Mouse (Mus musculus) neural tube, embryonic 11.5 days (tissue): ENCODE results near the gene Spaca7. TPM values are rescaled to one million over a fixed set of nuclear protein-coding genes. Genes with fewer than 3 reads are reported as not detected.
A peak's percentile ranks its signal among the peaks of the same experiment; 100 is the strongest.
"Not testable (repeated sequence)": the region's sequence is repeated elsewhere in the genome, so short reads cannot be mapped to it uniquely, and the experiment has no call there.

ENCODE experiments used
- ATAC-seq: fragments of 200-750 bp; cut with Nextera tagmentation; 2 replicates; pipeline ENCODE4 v1.8.0; 2017; ENCODE audit warnings: moderate number of reproducible peaks, mild to moderate bottlenecking, moderate TSS enrichment, moderate library complexity; ENCODE audit not compliant: insufficient read depth, low FRiP score, low TSS enrichment
- DNase-seq: peaks from one replicate; pipeline ENCODE4 v3.0.0-alpha.2; 2015; ENCODE audit warnings: low spot score
- H3K27ac ChIP-seq: fragments of 300-500 bp; sonication (generic); 2 replicates; pipeline ENCODE4 v1.5.1; 2014; ENCODE audit warnings: low read depth, mild to moderate bottlenecking, low read length
- H3K27me3 ChIP-seq: fragments of 300-500 bp; sonication (generic); 2 replicates; pipeline ENCODE4 v1.6.1; 2014; ENCODE audit warnings: mild to moderate bottlenecking, low read length, mixed read lengths; ENCODE audit not compliant: control insufficient read depth, insufficient read depth
- H3K36me3 ChIP-seq: fragments of 300-500 bp; sonication (generic); 2 replicates; pipeline ENCODE4 v1.6.1; 2014; ENCODE audit warnings: mild to moderate bottlenecking, low read length, moderate library complexity, mixed read lengths; ENCODE audit not compliant: control insufficient read depth, insufficient read depth
- H3K4me1 ChIP-seq: fragments of 300-500 bp; sonication (generic); 2 replicates; pipeline ENCODE4 v1.6.1; 2014; ENCODE audit warnings: low read length, mixed read lengths; ENCODE audit not compliant: control insufficient read depth, insufficient read depth
- H3K4me2 ChIP-seq: fragments of 300-500 bp; sonication (generic); 2 replicates; pipeline ENCODE4 v1.6.1; 2014; ENCODE audit warnings: low read depth, mild to moderate bottlenecking, moderate library complexity
- H3K4me3 ChIP-seq: fragments of 300-500 bp; sonication (generic); 2 replicates; pipeline ENCODE4 v1.5.1; 2014; ENCODE audit warnings: low read depth, low read length
- H3K9ac ChIP-seq: fragments of 300-500 bp; sonication (generic); 2 replicates; pipeline ENCODE4 v1.6.1; 2014; ENCODE audit warnings: mild to moderate bottlenecking, low read length
- H3K9me3 ChIP-seq: fragments of 300-500 bp; sonication (generic); 2 replicates; pipeline ENCODE4 v1.6.1; 2016; ENCODE audit warnings: low read length; ENCODE audit not compliant: control insufficient read depth
- WGBS: fragments of 180-500 bp; shearing (Covaris S2); extraction: QIAGEN DNeasy Blood & Tissue Kit; methylation state at CpG from one replicate; pipeline ENCODE4 v1.1.7; 2014; 5-methylcytosine and 5-hydroxymethylcytosine counted together
- polyA plus RNA-seq: library from polyadenylated mRNA; unstranded; fragments of >200 nt; fragmentation: Nextera tagmentation; extraction: Ambion mirVana; gene quantifications from 2 replicates; pipeline ENCODE4 v1.2.1, GENCODE M21; 2014

Gene Spaca7
- polyA plus RNA-seq, 1 experiment from 2014 or later: not detected

DNA sequence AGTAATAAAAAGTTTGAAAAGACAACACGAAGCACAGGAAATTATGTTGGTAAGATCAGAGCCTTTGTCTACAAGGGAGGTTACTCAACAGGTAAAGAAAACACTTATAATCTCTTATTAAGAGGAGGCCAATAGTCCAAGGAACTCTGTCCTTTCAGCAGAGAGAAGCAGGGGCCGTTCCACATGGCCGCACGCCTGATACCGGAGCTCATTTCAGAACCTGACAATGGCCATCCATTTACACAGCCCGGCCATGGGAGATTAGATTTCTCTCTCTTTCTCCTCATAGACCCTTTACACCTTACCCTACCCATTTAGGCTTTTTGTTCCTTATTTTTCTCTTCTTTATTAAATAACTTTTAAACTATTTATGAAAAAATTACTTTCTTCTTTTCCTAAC is 3.9 kb downstream of the Spaca7 start:
- no peaks in the 10 kb centered on the region for H3K4me1 ChIP-seq
- no peak for DNase-seq

DNA sequence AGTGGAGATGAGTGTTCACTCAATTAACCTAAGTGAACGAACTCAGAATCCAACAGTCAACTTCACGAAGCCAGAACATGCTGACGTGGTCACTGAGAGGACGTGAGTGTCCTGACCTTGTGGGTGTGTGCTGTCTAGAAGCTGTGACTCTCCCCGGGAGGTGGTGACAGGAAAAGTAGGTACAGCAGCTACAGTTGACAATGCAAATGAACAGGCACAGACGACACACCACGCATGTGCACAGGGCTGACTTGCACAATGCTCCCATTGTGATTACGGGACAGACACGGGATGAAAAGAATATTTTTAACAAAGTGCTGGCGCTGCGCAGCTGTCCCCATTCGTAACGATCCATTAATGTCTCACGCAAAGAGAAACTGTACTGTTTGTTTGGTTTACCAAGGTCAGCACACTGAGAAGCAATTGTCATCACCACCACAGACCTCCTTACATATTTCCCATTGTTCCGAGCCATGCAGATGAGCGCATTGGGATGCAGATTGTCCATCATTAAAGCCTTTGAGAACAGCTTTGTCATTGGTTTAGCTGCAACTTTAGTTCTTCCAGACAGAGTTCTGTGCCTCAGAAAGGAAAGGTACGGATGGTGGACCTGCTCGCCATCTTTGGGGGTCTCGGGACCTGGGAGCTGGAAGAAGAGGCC is 6.6 kb downstream of the Spaca7 start:
- 74% methylated on average over 19 of the region's 19 CpGs for WGBS
- H3K27me3 ChIP-seq, H3K9ac ChIP-seq, H3K27ac ChIP-seq, H3K9me3 ChIP-seq, H3K4me2 ChIP-seq, H3K36me3 ChIP-seq, H3K4me1 ChIP-seq, ATAC-seq, H3K4me3 ChIP-seq: not testable (repeated sequence)
- peak; percentile 26 for DNase-seq

More for the DNA sequence above, 3.9 kb downstream of the Spaca7 start:
- no peaks in the 10 kb centered on the region for H3K27me3 ChIP-seq
- no peak for ATAC-seq
- H3K9me3 ChIP-seq: no peaks in the 10 kb centered on the region
- no peak overlapping the region for H3K9ac ChIP-seq
- 70% methylated on average over 6 of the region's 6 CpGs for WGBS
- no peak overlapping the region for H3K4me2 ChIP-seq
- H3K27ac ChIP-seq: no peak overlapping the region
- no peak overlapping the region for H3K4me3 ChIP-seq
- H3K36me3 ChIP-seq: no peaks in the 10 kb centered on the region

DNA sequence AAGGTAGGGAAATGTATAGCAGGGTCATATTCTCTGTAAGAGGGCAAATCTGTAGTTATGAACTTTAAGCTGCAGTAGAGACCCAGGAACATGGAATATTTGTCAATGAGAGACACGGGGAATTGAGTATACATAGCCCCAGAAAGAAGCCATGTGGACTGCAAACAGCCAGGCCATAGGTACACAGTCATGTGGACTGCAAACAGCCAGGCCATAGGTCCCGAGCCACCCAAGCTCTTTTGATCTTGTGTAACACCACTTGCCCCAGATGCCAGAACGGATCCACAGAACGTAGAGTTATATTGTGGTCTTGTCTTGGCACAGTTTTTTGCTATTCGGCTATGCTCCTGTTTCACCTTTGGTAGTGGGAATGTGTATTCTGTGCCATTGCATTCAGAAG is 11.0 kb downstream of the Spaca7 start:
- Histone ChIP-seq H3K27ac (no peak overlapping the region), H3K36me3 (no peaks in the 10 kb centered on the region), H3K4me1 (no peaks in the 10 kb centered on the region), H3K4me2 (no peak overlapping the region), H3K27me3 (no peaks in the 10 kb centered on the region), H3K4me3 (no peak overlapping the region), H3K9ac (no peak overlapping the region), H3K9me3 (no peaks in the 10 kb centered on the region)
- 87% methylated on average over 5 of the region's 5 CpGs for WGBS
- DNase-seq: no peak
- no peak for ATAC-seq

DNA sequence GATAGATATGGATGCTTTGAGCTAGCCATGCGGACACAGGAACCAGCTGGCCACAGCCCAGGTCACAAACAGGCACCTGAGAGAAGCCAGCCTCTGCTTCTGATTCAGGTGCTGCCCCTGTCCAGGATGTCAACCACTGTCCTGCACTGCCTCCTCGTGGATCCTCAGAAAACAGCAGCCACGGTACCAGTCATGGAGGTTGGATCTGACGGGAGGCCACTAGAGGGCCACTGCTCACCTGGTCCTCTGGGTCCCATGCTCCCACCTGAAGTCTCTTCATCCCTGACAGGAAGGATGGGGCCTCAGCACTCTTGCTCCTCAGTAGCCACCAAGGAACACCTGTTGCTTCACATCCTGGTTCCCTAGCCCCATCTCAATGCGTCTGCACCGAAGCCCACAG is 34.4 kb downstream of the Spaca7 start:
- no peak overlapping the region for H3K4me2 ChIP-seq
- WGBS: 23% methylated on average over 6 of the region's 6 CpGs
- H3K9me3 ChIP-seq: no peaks in the 10 kb centered on the region
- no peak overlapping the region for H3K4me3 ChIP-seq
- no peak; the same call in 1 of the 2 replicates for ATAC-seq
- H3K27me3 ChIP-seq: no peaks in the 10 kb centered on the region
- DNase-seq: peak; percentile 80
- no peak overlapping the region for H3K9ac ChIP-seq
- no peak overlapping the region for H3K27ac ChIP-seq
- H3K4me1 ChIP-seq: no peaks in the 10 kb centered on the region
- no peaks in the 10 kb centered on the region for H3K36me3 ChIP-seq

DNA sequence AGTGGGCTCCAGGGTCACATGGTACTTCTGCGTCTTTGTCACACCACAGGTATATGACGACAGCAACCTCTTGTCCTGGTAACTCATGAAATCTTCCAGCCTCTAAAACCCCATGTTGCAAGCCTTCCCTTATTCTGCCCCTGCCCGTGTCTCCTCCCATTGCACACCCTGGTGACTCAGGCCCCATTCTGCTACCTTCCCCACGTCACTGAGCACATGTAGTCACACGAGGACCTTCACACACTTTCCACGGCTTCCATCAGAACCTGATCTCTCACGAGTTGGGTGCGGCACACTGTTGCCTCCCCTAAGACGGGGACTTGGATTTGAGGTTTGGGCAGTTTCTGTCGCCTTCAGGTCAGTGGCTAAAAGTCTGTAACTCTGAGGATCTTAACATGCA is 36.0 kb downstream of the Spaca7 start:
- H3K4me2 ChIP-seq: no peak overlapping the region
- H3K4me1 ChIP-seq: no peaks in the 10 kb centered on the region
- no peak overlapping the region for H3K4me3 ChIP-seq
- H3K9me3 ChIP-seq: no peaks in the 10 kb centered on the region
- no peaks in the 10 kb centered on the region for H3K36me3 ChIP-seq
- H3K27ac ChIP-seq: no peak overlapping the region
- H3K9ac ChIP-seq: no peak overlapping the region
- H3K27me3 ChIP-seq: no peaks in the 10 kb centered on the region
- ATAC-seq (no peak), DNase-seq (no peak)
- WGBS: 82% methylated on average over 10 of the region's 10 CpGs

DNA sequence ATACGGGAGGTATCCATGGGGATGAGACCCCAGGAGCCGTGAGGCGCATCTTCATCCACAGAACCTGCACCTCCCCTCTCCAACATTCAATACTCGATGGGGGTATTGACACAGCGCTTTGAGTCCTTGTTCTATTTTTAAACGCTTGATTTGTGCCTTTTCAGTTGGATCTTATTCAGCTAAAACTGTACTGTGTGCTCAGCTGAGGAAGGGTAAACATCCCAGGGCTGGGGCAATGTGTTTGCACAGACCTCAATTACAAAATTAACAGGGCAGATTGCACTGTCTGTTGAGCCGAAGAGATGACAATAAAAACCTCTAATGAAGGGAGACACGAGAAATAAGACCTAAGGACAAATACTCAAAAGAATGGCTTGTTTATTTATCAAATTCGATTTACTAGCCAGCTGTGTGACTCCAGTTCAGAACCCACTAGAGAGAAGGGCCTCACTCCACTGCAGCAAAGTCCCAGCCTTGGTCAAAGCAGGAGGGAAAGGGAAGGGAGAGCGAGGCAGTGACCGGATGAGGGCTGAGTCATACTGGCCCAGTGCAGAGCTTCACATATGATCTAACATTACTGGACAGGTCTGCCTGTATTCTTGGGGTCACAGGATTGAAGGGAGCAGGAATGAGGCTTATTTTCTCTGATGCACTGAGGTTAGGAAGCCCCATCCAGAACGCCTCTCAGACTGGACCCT is 37.1 kb downstream of the Spaca7 start:
- WGBS: 77% methylated on average over 12 of the region's 12 CpGs
- H3K9ac ChIP-seq: no peak overlapping the region
- no peak overlapping the region for H3K4me2 ChIP-seq
- H3K4me3 ChIP-seq: no peak overlapping the region
- no peaks in the 10 kb centered on the region for H3K4me1 ChIP-seq
- no peaks in the 10 kb centered on the region for H3K27me3 ChIP-seq
- H3K27ac ChIP-seq: no peak overlapping the region
- H3K9me3 ChIP-seq: no peaks in the 10 kb centered on the region
- DNase-seq (no peak), ATAC-seq (no peak)
- H3K36me3 ChIP-seq: peaks cover 1% of the 10 kb centered on the region; the same call in 1 of the 2 replicates

DNA sequence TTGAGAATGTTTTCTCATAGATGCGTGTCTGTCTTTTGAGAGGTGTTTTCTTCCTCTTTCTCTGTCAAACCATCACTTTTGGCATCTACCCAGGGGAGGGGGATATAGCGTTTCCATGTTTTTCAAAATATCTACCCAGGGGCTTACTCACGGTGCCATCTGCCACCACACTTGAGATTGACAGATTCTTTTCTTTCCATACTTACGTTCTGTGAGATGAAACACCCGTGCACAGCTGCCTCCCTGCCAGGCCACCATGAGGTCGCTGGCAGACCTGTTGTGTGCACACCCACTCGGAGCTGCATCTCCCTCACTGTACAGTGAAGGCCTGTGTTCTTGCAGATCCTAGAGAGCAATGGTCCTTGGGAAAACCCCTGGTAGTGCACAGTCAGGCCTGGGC is 40.4 kb downstream of the Spaca7 start:
- WGBS: 86% methylated on average over 7 of the region's 7 CpGs

DNA sequence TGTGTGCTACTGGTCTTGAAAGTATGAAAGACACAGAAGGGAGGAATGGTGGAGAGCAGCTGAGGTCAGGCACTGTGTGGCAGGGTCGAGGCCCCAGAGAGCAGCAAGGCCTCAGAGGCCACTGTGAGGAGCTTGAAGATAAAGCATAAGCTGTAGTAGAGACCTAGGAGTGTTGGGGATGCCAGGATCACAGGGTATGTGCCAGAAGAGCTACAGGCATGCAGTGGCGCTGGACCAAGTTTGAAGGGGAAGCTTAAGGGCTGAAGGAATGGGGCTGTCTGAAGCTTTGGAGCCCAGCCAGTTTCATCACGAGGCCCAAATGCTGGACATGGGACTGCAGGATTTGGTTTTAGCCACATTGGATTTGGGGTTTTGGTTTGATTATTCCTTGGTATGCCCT is 44.5 kb downstream of the Spaca7 start:
- H3K27me3 ChIP-seq, DNase-seq, H3K9me3 ChIP-seq, H3K4me3 ChIP-seq, H3K4me2 ChIP-seq, H3K27ac ChIP-seq, H3K9ac ChIP-seq, ATAC-seq, H3K4me1 ChIP-seq: not testable (repeated sequence)
- peaks cover 11% of the 10 kb centered on the region for H3K36me3 ChIP-seq
- WGBS: 100% methylated on average over 3 of the region's 3 CpGs

More for the DNA sequence above, 40.4 kb downstream of the Spaca7 start:
- DNase-seq (no peak), ATAC-seq (no peak)
- Histone ChIP-seq H3K27ac (no peak overlapping the region), H3K9ac (no peak overlapping the region), H3K4me2 (no peak overlapping the region), H3K4me1 (no peaks in the 10 kb centered on the region), H3K4me3 (no peak overlapping the region), H3K27me3 (no peaks in the 10 kb centered on the region), H3K36me3 (peaks cover 7% of the 10 kb centered on the region; the same call in 1 of the 2 replicates), H3K9me3 (no peaks in the 10 kb centered on the region)
